ENCODE assay signal across 8 mouse cellular contexts in genomic region chr2:174437697-174437982, GRCm38 (mm10). TPM values are rescaled to one million over a fixed set of nuclear protein-coding genes. Genes with fewer than 3 reads are reported as not detected.
A peak's percentile ranks its signal among the peaks of the same experiment; 100 is the strongest.
DNase-seq lines count a peak whose midpoint lies in the region; ATAC-seq lines count a peak whose summit lies in the region.

No protein-coding gene starts in this region.

- DNase-seq in kidney, adult 8-10 months = no peak
- DNase-seq in lung, postnatal 10 days = peak; percentile 59
- DNase-seq in thymus, postnatal 25 days = no peak
- DNase-seq in kidney, postnatal 25 days = no peak

- no peaks in the 10 kb centered on the region for H3K27me3 ChIP-seq in kidney, embryonic 16.5 days (ENCODE audit: insufficient read depth, low read length)
- H3K27me3 ChIP-seq in embryonic facial prominence, embryonic 13.5 days = no peaks in the 10 kb centered on the region
- H3K27me3 ChIP-seq in hindbrain, embryonic 15.5 days = no peaks in the 10 kb centered on the region
- no peaks in the 10 kb centered on the region for H3K27me3 ChIP-seq in stomach, embryonic 14.5 days (ENCODE audit: control insufficient read depth, insufficient read depth, low read length)

- no peak overlapping the region for H3K27ac ChIP-seq in kidney, embryonic 16.5 days (ENCODE audit: low read length)
- no peak overlapping the region for H3K27ac ChIP-seq in embryonic facial prominence, embryonic 13.5 days
- no peak overlapping the region for H3K27ac ChIP-seq in hindbrain, embryonic 15.5 days (replicated peaks)
- H3K27ac ChIP-seq in stomach, embryonic 14.5 days (ENCODE audit: low read length) = no peak overlapping the region

- no peaks in the 10 kb centered on the region for H3K9me3 ChIP-seq in kidney, embryonic 16.5 days (ENCODE audit: low read length)
- no peaks in the 10 kb centered on the region for H3K9me3 ChIP-seq in embryonic facial prominence, embryonic 13.5 days
- H3K9me3 ChIP-seq in hindbrain, embryonic 15.5 days = no peaks in the 10 kb centered on the region
- H3K9me3 ChIP-seq in stomach, embryonic 14.5 days (ENCODE audit: control insufficient read depth, low read depth, low read length) = no peaks in the 10 kb centered on the region

- peaks cover 26% of the 10 kb centered on the region for H3K4me1 ChIP-seq in kidney, embryonic 16.5 days (ENCODE audit: insufficient read depth, low read length)
- H3K4me1 ChIP-seq in embryonic facial prominence, embryonic 13.5 days = peaks cover 23% of the 10 kb centered on the region
- peaks cover 20% of the 10 kb centered on the region for H3K4me1 ChIP-seq in hindbrain, embryonic 15.5 days (replicated peaks)
- H3K4me1 ChIP-seq in stomach, embryonic 14.5 days (ENCODE audit: control insufficient read depth, insufficient read depth, low read length) = peaks cover 15% of the 10 kb centered on the region

- H3K9ac ChIP-seq in kidney, embryonic 16.5 days (replicated peaks; ENCODE audit: low read length) = no peak overlapping the region
- no peak overlapping the region for H3K9ac ChIP-seq in embryonic facial prominence, embryonic 13.5 days
- H3K9ac ChIP-seq in hindbrain, embryonic 15.5 days = no peak overlapping the region
- no peak overlapping the region for H3K9ac ChIP-seq in stomach, embryonic 14.5 days (replicated peaks; ENCODE audit: low read depth, low read length)

- peak overlapping the region; percentile 68 for H3K4me2 ChIP-seq in kidney, embryonic 16.5 days (replicated peaks; ENCODE audit: low read depth, low read length)
- peak overlapping the region; percentile 88 for H3K4me2 ChIP-seq in embryonic facial prominence, embryonic 13.5 days
- peak overlapping the region; percentile 90 for H3K4me2 ChIP-seq in hindbrain, embryonic 15.5 days
- peak overlapping the region; percentile 79 for H3K4me2 ChIP-seq in stomach, embryonic 14.5 days (replicated peaks; ENCODE audit: low read depth, low read length)

- ATAC-seq in kidney, embryonic 16.5 days (ENCODE audit: low FRiP score, low TSS enrichment) = no peak
- no peak for ATAC-seq in embryonic facial prominence, embryonic 13.5 days (ENCODE audit: insufficient number of reproducible peaks, insufficient read depth, low FRiP score, low TSS enrichment, low read depth)
- ATAC-seq in hindbrain, embryonic 15.5 days (ENCODE audit: low FRiP score, low read depth) = no peak
- ATAC-seq in stomach, embryonic 14.5 days (ENCODE audit: insufficient number of reproducible peaks, insufficient read depth, low FRiP score, low read depth) = no peak

- no peaks in the 10 kb centered on the region; the same call in 1 of the 2 replicates for H3K36me3 ChIP-seq in kidney, embryonic 16.5 days (ENCODE audit: insufficient read depth, low read length)
- peaks cover 34% of the 10 kb centered on the region for H3K36me3 ChIP-seq in embryonic facial prominence, embryonic 13.5 days
- no peaks in the 10 kb centered on the region for H3K36me3 ChIP-seq in hindbrain, embryonic 15.5 days
- no peaks in the 10 kb centered on the region for H3K36me3 ChIP-seq in stomach, embryonic 14.5 days (ENCODE audit: control insufficient read depth, insufficient read depth, low read length)

- 92% methylated on average over 4 of the region's 4 CpGs for WGBS in kidney, embryonic 16.5 days
- WGBS in embryonic facial prominence, embryonic 13.5 days = 94% methylated on average over 4 of the region's 4 CpGs
- 97% methylated on average over 4 of the region's 4 CpGs for WGBS in hindbrain, embryonic 15.5 days
- WGBS in stomach, embryonic 14.5 days = 95% methylated on average over 4 of the region's 4 CpGs

- H3K4me3 ChIP-seq in kidney, embryonic 16.5 days (ENCODE audit: low read length) = 0 out of 2 replicates have a peak overlapping the region, but pooled peaks have one; percentile 64
- H3K4me3 ChIP-seq in embryonic facial prominence, embryonic 13.5 days = peak overlapping the region; percentile 63
- H3K4me3 ChIP-seq in hindbrain, embryonic 15.5 days = no peak overlapping the region
- H3K4me3 ChIP-seq in stomach, embryonic 14.5 days (ENCODE audit: low read depth, low read length) = peak overlapping the region; percentile 60; the same call in 1 of the 2 replicates

RNA-seq across cellular contexts. Expression of gene Ctsz, which starts 1.2 kb away (rescaled TPM):
- polyA plus RNA-seq in kidney, embryonic 16.5 days (2015; fragmentation: Nextera tagmentation; extraction: Ambion mirVana) = 153 and 173 TPM in 2 replicates
- polyA plus RNA-seq in embryonic facial prominence, embryonic 13.5 days (2015; fragmentation: Nextera tagmentation; extraction: Ambion mirVana) = 148 and 153 TPM in 2 replicates
- polyA plus RNA-seq in hindbrain, embryonic 15.5 days (2015; fragmentation: Nextera tagmentation; extraction: Ambion mirVana) = 74.8 and 84.4 TPM in 2 replicates
- polyA plus RNA-seq in stomach, embryonic 14.5 days (2014; fragmentation: Nextera tagmentation; extraction: Ambion mirVana) = 167 and 176 TPM in 2 replicates

RNA-seq across cellular contexts. Expression of gene Tubb1, which starts 12.9 kb away (rescaled TPM):
- 1.7 and 2.7 TPM in 2 replicates for polyA plus RNA-seq in kidney, embryonic 16.5 days (2015; fragmentation: Nextera tagmentation; extraction: Ambion mirVana)
- polyA plus RNA-seq in embryonic facial prominence, embryonic 13.5 days (2015; fragmentation: Nextera tagmentation; extraction: Ambion mirVana) = 3.1 and 3.3 TPM in 2 replicates
- polyA plus RNA-seq in hindbrain, embryonic 15.5 days (2015; fragmentation: Nextera tagmentation; extraction: Ambion mirVana) = 1.1 TPM in 2 replicates
- 0.84 and 1.4 TPM in 2 replicates for polyA plus RNA-seq in stomach, embryonic 14.5 days (2014; fragmentation: Nextera tagmentation; extraction: Ambion mirVana)

RNA-seq across cellular contexts. Expression of gene Nelfcd, which starts 22.0 kb away (rescaled TPM):
- 132 and 137 TPM in 2 replicates for polyA plus RNA-seq in kidney, embryonic 16.5 days (2015; fragmentation: Nextera tagmentation; extraction: Ambion mirVana)
- polyA plus RNA-seq in embryonic facial prominence, embryonic 13.5 days (2015; fragmentation: Nextera tagmentation; extraction: Ambion mirVana) = 131 and 140 TPM in 2 replicates
- polyA plus RNA-seq in hindbrain, embryonic 15.5 days (2015; fragmentation: Nextera tagmentation; extraction: Ambion mirVana) = 106 and 112 TPM in 2 replicates
- polyA plus RNA-seq in stomach, embryonic 14.5 days (2014; fragmentation: Nextera tagmentation; extraction: Ambion mirVana) = 117 and 125 TPM in 2 replicates

RNA-seq across cellular contexts. Expression of gene Atp5e, which starts 26.3 kb away (rescaled TPM):
- polyA plus RNA-seq in kidney, embryonic 16.5 days (2015; fragmentation: Nextera tagmentation; extraction: Ambion mirVana) = 700 and 708 TPM in 2 replicates
- 779 and 911 TPM in 2 replicates for polyA plus RNA-seq in embryonic facial prominence, embryonic 13.5 days (2015; fragmentation: Nextera tagmentation; extraction: Ambion mirVana)
- polyA plus RNA-seq in hindbrain, embryonic 15.5 days (2015; fragmentation: Nextera tagmentation; extraction: Ambion mirVana) = 799 and 873 TPM in 2 replicates
- 875 and 936 TPM in 2 replicates for polyA plus RNA-seq in stomach, embryonic 14.5 days (2014; fragmentation: Nextera tagmentation; extraction: Ambion mirVana)

RNA-seq across cellular contexts. Expression of gene Prelid3b, which starts 35.2 kb away (rescaled TPM):
- 113 and 115 TPM in 2 replicates for polyA plus RNA-seq in kidney, embryonic 16.5 days (2015; fragmentation: Nextera tagmentation; extraction: Ambion mirVana)
- 108 TPM in 2 replicates for polyA plus RNA-seq in embryonic facial prominence, embryonic 13.5 days (2015; fragmentation: Nextera tagmentation; extraction: Ambion mirVana)
- 110 and 111 TPM in 2 replicates for polyA plus RNA-seq in hindbrain, embryonic 15.5 days (2015; fragmentation: Nextera tagmentation; extraction: Ambion mirVana)
- 99.9 and 101 TPM in 2 replicates for polyA plus RNA-seq in stomach, embryonic 14.5 days (2014; fragmentation: Nextera tagmentation; extraction: Ambion mirVana)
